ENCODE assay signal across 18 mouse cellular contexts in the genomic region with DNA sequence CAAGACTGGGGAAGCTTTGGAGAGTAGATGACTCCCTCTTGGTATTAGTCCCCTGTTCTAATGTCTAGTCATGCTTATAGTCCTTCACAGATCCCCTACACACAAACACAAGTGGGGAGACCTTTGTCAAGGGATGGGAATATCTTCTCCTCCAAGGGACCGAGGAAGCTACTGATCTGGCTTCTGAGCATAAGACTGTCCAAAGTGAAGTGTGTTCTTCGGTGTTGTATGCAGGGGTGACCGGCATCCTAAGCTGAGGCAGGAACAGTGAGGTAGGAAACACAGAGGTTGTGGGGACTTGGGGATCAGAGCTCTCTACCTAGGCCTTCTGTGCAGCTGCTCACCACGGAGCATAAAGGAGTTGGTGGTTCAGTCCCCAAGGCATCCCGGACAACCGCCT. TPM values are rescaled to one million over a fixed set of nuclear protein-coding genes. Genes with fewer than 3 reads are reported as not detected.
DNase-seq lines count a peak whose midpoint lies in the region; ATAC-seq and TF ChIP-seq lines count a peak whose summit lies in the region.
"Had no signal": no experiment of that assay in that cellular context is flagged by ENCODE, and none has a peak within 500 bp of the region (broad histone marks: within the 10 kb centered on the region; RNA-seq: fewer than 3 reads in every experiment).

No protein-coding gene starts in this region.

- no peak for ATAC-seq in heart, embryonic 13.5 days (ENCODE audit: extremely low read depth, insufficient number of reproducible peaks, low FRiP score, low TSS enrichment)
- no peak for ATAC-seq in liver, embryonic 14.5 days (ENCODE audit: insufficient read depth)
- no peak for ATAC-seq in megakaryocyte, adult 5-6 weeks (ENCODE audit: poor library complexity, severe bottlenecking)
- ATAC-seq: forebrain, embryonic 13.5 days had no signal

- TF ChIP-seq CTCF in E14TG2a.4 (conservative IDR thresholded peaks at IDR 0.05; ENCODE audit: low read length): no peak
- TF ChIP-seq CTCF in ES-Bruce4 (IDR thresholded peaks at IDR 0.05; ENCODE audit: low read depth, low read length): no peak
- no peak for TF ChIP-seq CTCF in liver, embryonic 14.5 days (IDR thresholded peaks at IDR 0.05; ENCODE audit: low read depth)

- H3K9me3 ChIP-seq in heart, embryonic 13.5 days: no peaks in the 10 kb centered on the region
- H3K9me3 ChIP-seq in E14TG2a.4 (ENCODE audit: low read length) (no peaks in the 10 kb centered on the region), ES-Bruce4 (replicated peaks; ENCODE audit: control insufficient read depth, insufficient read depth, low read length, poor library complexity, severe bottlenecking) (no peaks in the 10 kb centered on the region)
- no peaks in the 10 kb centered on the region for H3K9me3 ChIP-seq in liver, embryonic 14.5 days (ENCODE audit: control insufficient read depth, low read length)
- H3K9me3 ChIP-seq: forebrain, embryonic 13.5 days; megakaryocyte, embryonic 14.5 days had no signal

- H3K4me3 ChIP-seq in heart, embryonic 13.5 days: no peak overlapping the region
- H3K4me3 ChIP-seq in E14TG2a.4 (replicated peaks; ENCODE audit: low read length): peak overlapping the region; percentile 37
- no peak overlapping the region for H3K4me3 ChIP-seq in ES-Bruce4 (ENCODE audit: low read depth, low read length)
- no peak overlapping the region for H3K4me3 ChIP-seq in liver, embryonic 14.5 days (ENCODE audit: insufficient read depth in 1 of 2, low read depth in 2 of 2, low read length in 2 of 2)
- H3K4me3 ChIP-seq: forebrain, embryonic 13.5 days; left cerebral cortex, adult 2 months had no signal

- peaks cover 27% of the 10 kb centered on the region for H3K4me1 ChIP-seq in heart, embryonic 13.5 days
- H3K4me1 ChIP-seq in E14TG2a.4 (replicated peaks; ENCODE audit: low read depth, low read length): peaks cover 66% of the 10 kb centered on the region
- peaks cover 3% of the 10 kb centered on the region for H3K4me1 ChIP-seq in ES-Bruce4 (ENCODE audit: control insufficient read depth, insufficient read depth, low read length)
- peaks cover 15 to 28% of the 10 kb centered on the region in 2 experiments for H3K4me1 ChIP-seq in liver, embryonic 14.5 days (replicated peaks; ENCODE audit: control insufficient read depth in 2 of 2, insufficient read depth in 2 of 2, low read length in 1 of 2)

- DNase-seq in heart, adult 9 months (ENCODE audit: low spot score in 2 of 2): no peak
- no peak for DNase-seq in liver, embryonic 14.5 days (ENCODE audit: low read depth in 3 of 3, low spot score in 3 of 3)
- no peak for DNase-seq in adrenal gland, adult (ENCODE audit: inconsistent age in 2 of 2, low spot score in 1 of 2)
- DNase-seq: cerebellum, adult 8-10 months; kidney, adult 8-10 months; kidney, postnatal 14 days; layer of hippocampus, adult 9-11 months; right cerebral cortex, postnatal 4 days; thymus, postnatal 25 days had no signal

- H3K4me2 ChIP-seq in heart, embryonic 13.5 days: no peak overlapping the region
- H3K4me2 ChIP-seq in liver, embryonic 14.5 days (ENCODE audit: low read depth): no peak overlapping the region; the same call in 1 of the 2 replicates
- H3K4me2 ChIP-seq: forebrain, embryonic 13.5 days; hindbrain, embryonic 14.5 days had no signal

- 54% methylated on average over 6 of the region's 6 CpGs for WGBS in heart, embryonic 13.5 days
- 36% methylated on average over 6 of the region's 6 CpGs for WGBS in liver, embryonic 14.5 days (ENCODE audit: insufficient replicate concordance)

- no peak for TF ChIP-seq POLR2A in ES-Bruce4 (IDR thresholded peaks at IDR 0.05; ENCODE audit: insufficient read depth, low read length)

- no peaks in the 10 kb centered on the region for H3K36me3 ChIP-seq in heart, embryonic 13.5 days
- H3K36me3 ChIP-seq in E14TG2a.4 (ENCODE audit: insufficient read depth, low read length) (no peaks in the 10 kb centered on the region), ES-Bruce4 (ENCODE audit: control insufficient read depth, insufficient read depth, low read length, poor library complexity, severe bottlenecking) (no peaks in the 10 kb centered on the region)
- H3K36me3 ChIP-seq in liver, embryonic 14.5 days (replicated peaks; ENCODE audit: control insufficient read depth, insufficient read depth, low read depth): no peaks in the 10 kb centered on the region

- H3K27me3 ChIP-seq in heart, embryonic 13.5 days (replicated peaks): no peaks in the 10 kb centered on the region
- H3K27me3 ChIP-seq in E14TG2a.4 (ENCODE audit: insufficient read depth, low read length): peaks cover 9% of the 10 kb centered on the region
- H3K27me3 ChIP-seq in ES-Bruce4 (ENCODE audit: control insufficient read depth, insufficient read depth, low read length, poor library complexity, severe bottlenecking): no peaks in the 10 kb centered on the region
- no peaks in the 10 kb centered on the region; the same call in 1 of the 2 replicates for H3K27me3 ChIP-seq in liver, embryonic 14.5 days (ENCODE audit: control insufficient read depth, insufficient read depth, low read length)

- TF ChIP-seq EP300 in ES-Bruce4 (IDR thresholded peaks at IDR 0.05; ENCODE audit: insufficient read depth, low read depth, low read length): no peak
- TF ChIP-seq EP300 in liver, embryonic 14.5 days (IDR thresholded peaks at IDR 0.05; ENCODE audit: low read depth): no peak

- peak overlapping the region; percentile 40; the same call in 1 of the 2 replicates for H3K27ac ChIP-seq in heart, embryonic 13.5 days (replicated peaks)
- peak overlapping the region; percentile 76 for H3K27ac ChIP-seq in ES-Bruce4 (ENCODE audit: insufficient read depth, low read length)
- peak overlapping the region; percentile 34 for H3K27ac ChIP-seq in liver, embryonic 14.5 days
- H3K27ac ChIP-seq: forebrain, embryonic 13.5 days; hindbrain, embryonic 14.5 days; left cerebral cortex, adult 2 months had no signal

- H3K9ac ChIP-seq in heart, embryonic 13.5 days: 0 out of 2 replicates have a peak overlapping the region, but pooled peaks have one; percentile 33
- no peak overlapping the region for H3K9ac ChIP-seq in ES-Bruce4 (ENCODE audit: low read depth, poor library complexity, severe bottlenecking)
- no peak overlapping the region for H3K9ac ChIP-seq in liver, embryonic 14.5 days (replicated peaks)
- H3K9ac ChIP-seq: forebrain, embryonic 13.5 days; hindbrain, embryonic 14.5 days had no signal

RNA-seq across cellular contexts. Expression of a gene that starts 1.3 kb away (rescaled TPM):
- polyA plus RNA-seq in heart, embryonic 13.5 days (2015; fragmentation: Nextera tagmentation; extraction: Ambion mirVana): 0.18 and 0.32 TPM in 2 replicates
- 1.0 and 2.6 TPM in 2 replicates for polyA plus RNA-seq in ES-Bruce4 (2011; ENCODE audit: insufficient read depth, insufficient read length, low read depth, missing spikeins)
- 0.45 and 0.54 TPM in 2 replicates for polyA plus RNA-seq in liver, embryonic 14.5 days (2012; rRNA removed)
- 0.14 and 0.67 TPM in 2 replicates for polyA plus RNA-seq in liver, embryonic 14.5 days (2014; fragmentation: Nextera tagmentation; extraction: Ambion mirVana)
- 0.58 and 2.4 TPM in 2 replicates for total RNA-seq in megakaryocyte, adult 5-6 weeks (2015)
- 0.45 and 1.2 TPM in 2 replicates for total RNA-seq in megakaryocyte, adult 5-6 weeks (2017)
- total RNA-seq: left cerebral cortex, adult 2 months had no signal
- polyA plus RNA-seq: limb, embryonic 11.5 days had no signal

RNA-seq across cellular contexts. Expression of a gene that starts 4.3 kb away (rescaled TPM):
- 18.2 and 18.7 TPM in 2 replicates for polyA plus RNA-seq in heart, embryonic 13.5 days (2015; fragmentation: Nextera tagmentation; extraction: Ambion mirVana)
- polyA plus RNA-seq in ES-Bruce4 (2011; ENCODE audit: insufficient read depth, insufficient read length, low read depth, missing spikeins): 5.1 and 5.4 TPM in 2 replicates
- polyA plus RNA-seq in liver, embryonic 14.5 days (2012; rRNA removed): 2.2 and 2.6 TPM in 2 replicates
- polyA plus RNA-seq in liver, embryonic 14.5 days (2014; fragmentation: Nextera tagmentation; extraction: Ambion mirVana): 2.7 and 2.8 TPM in 2 replicates
- total RNA-seq in megakaryocyte, adult 5-6 weeks (2015): 1.8 and 3.3 TPM in 2 replicates
- 9.1 and 10.7 TPM in 2 replicates for total RNA-seq in megakaryocyte, adult 5-6 weeks (2017)

RNA-seq across cellular contexts. Expression of a gene that starts 46.0 kb away (rescaled TPM):
- 35.5 and 38.2 TPM in 2 replicates for polyA plus RNA-seq in heart, embryonic 13.5 days (2015; fragmentation: Nextera tagmentation; extraction: Ambion mirVana)
- 3.9 and 4.4 TPM in 2 replicates for polyA plus RNA-seq in ES-Bruce4 (2011; ENCODE audit: insufficient read depth, insufficient read length, low read depth, missing spikeins)
- polyA plus RNA-seq in liver, embryonic 14.5 days (2012; rRNA removed): 10.3 and 11.1 TPM in 2 replicates
- 7.2 and 9.6 TPM in 2 replicates for polyA plus RNA-seq in liver, embryonic 14.5 days (2014; fragmentation: Nextera tagmentation; extraction: Ambion mirVana)
- 0.75 TPM in 1 of 2 replicates, not detected in the other for total RNA-seq in megakaryocyte, adult 5-6 weeks (2015)
- 0.69 and 0.92 TPM in 2 replicates for total RNA-seq in megakaryocyte, adult 5-6 weeks (2017)

RNA-seq across cellular contexts. Expression of a gene that starts 52.4 kb away (rescaled TPM):
- 4.4 and 4.7 TPM in 2 replicates for polyA plus RNA-seq in heart, embryonic 13.5 days (2015; fragmentation: Nextera tagmentation; extraction: Ambion mirVana)
- polyA plus RNA-seq in ES-Bruce4 (2011; ENCODE audit: insufficient read depth, insufficient read length, low read depth, missing spikeins): 11.4 and 13.8 TPM in 2 replicates
- polyA plus RNA-seq in liver, embryonic 14.5 days (2012; rRNA removed): 46.8 and 55.8 TPM in 2 replicates
- 41.1 and 59.5 TPM in 2 replicates for polyA plus RNA-seq in liver, embryonic 14.5 days (2014; fragmentation: Nextera tagmentation; extraction: Ambion mirVana)
- total RNA-seq in megakaryocyte, adult 5-6 weeks (2015): 7.3 and 7.8 TPM in 2 replicates
- total RNA-seq in megakaryocyte, adult 5-6 weeks (2017): 2.8 and 14.0 TPM in 2 replicates
